Mouse (Mus musculus) forebrain, embryonic 16.5 days (tissue): ENCODE measurements around the gene Chrnb1. TPM values are rescaled to one million over a fixed set of nuclear protein-coding genes. Genes with fewer than 3 reads are reported as not detected.

Source experiments
- ATAC-seq: fragments of 200-750 bp; cut with Nextera tagmentation; 2 replicates; pipeline ENCODE4 v1.8.0; 2017; ENCODE audit warnings: mild to moderate bottlenecking, moderate library complexity
- H3K27ac ChIP-seq: fragments of 300-500 bp; sonication (generic); 2 replicates; pipeline ENCODE4 v1.5.1; 2014; ENCODE audit warnings: low read length, control low read depth
- H3K27me3 ChIP-seq: fragments of 300-500 bp; sonication (generic); replicated peaks from 2 replicates; pipeline ENCODE4 v1.6.1; 2014; ENCODE audit warnings: low read length; ENCODE audit not compliant: control insufficient read depth, insufficient read depth
- H3K36me3 ChIP-seq: fragments of 300-500 bp; sonication (generic); 2 replicates; pipeline ENCODE4 v1.6.1; 2014; ENCODE audit not compliant: control insufficient read depth, insufficient read depth
- H3K4me1 ChIP-seq: fragments of 300-500 bp; sonication (generic); replicated peaks from 2 replicates; pipeline ENCODE4 v1.6.1; 2014; ENCODE audit warnings: low read length; ENCODE audit not compliant: control insufficient read depth, insufficient read depth
- H3K4me2 ChIP-seq: fragments of 300-500 bp; sonication (generic); 2 replicates; pipeline ENCODE4 v1.6.1; 2014; ENCODE audit warnings: mild to moderate bottlenecking, low read length, control low read depth
- H3K4me3 ChIP-seq: fragments of 300-500 bp; sonication (generic); replicated peaks from 2 replicates; pipeline ENCODE4 v1.5.1; 2014; ENCODE audit warnings: mild to moderate bottlenecking, low read length, control low read depth
- H3K9ac ChIP-seq: fragments of 300-500 bp; sonication (generic); replicated peaks from 2 replicates; pipeline ENCODE4 v1.6.1; 2014; ENCODE audit warnings: low read depth, low read length, control low read depth
- H3K9me3 ChIP-seq: fragments of 300-500 bp; sonication (generic); 2 replicates; pipeline ENCODE4 v1.6.1; 2016; ENCODE audit warnings: low read length; ENCODE audit not compliant: control insufficient read depth
- WGBS: fragments of 180-500 bp; shearing (Covaris S2); extraction: QIAGEN DNeasy Blood & Tissue Kit; methylation state at CpG from one replicate; pipeline ENCODE4 v1.1.7; 2014; 5-methylcytosine and 5-hydroxymethylcytosine counted together
- polyA plus RNA-seq: library from polyadenylated mRNA; unstranded; fragments of >200 nt; fragmentation: Nextera tagmentation; extraction: Ambion mirVana; gene quantifications from 2 replicates; pipeline ENCODE4 v1.2.1, GENCODE M21; 2015

The Chrnb1 gene
- polyA plus RNA-seq, 1 experiment from 2014 or later: 1.2 TPM

DNA sequence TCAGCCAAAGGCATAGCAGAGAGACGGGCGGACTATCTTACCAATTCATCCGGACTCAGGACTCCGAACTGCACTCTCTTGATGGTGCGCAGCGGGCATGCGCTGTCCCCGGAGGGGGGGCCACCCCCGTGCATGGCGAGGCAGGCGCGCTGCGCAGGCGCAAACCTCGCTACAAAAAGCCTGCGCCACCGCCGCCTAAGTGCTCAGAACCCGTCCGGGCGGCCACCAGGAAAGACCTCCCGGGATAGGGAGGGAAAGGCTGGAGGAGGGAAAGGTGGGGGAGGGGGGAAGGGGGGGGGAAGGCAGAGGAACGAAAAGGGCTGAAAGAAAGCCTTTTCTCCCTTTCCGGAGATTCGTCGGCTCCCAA is 37.7 kb downstream of the Chrnb1 start:
- peak overlapping the region; percentile 48 for H3K4me3 ChIP-seq
- peaks cover 43% of the 10 kb centered on the region for H3K4me1 ChIP-seq
- H3K27me3 ChIP-seq: no peaks in the 10 kb centered on the region
- H3K36me3 ChIP-seq: no peaks in the 10 kb centered on the region
- H3K9ac ChIP-seq: peak overlapping the region; percentile 77
- H3K4me2 ChIP-seq: peak overlapping the region; percentile 57
- ATAC-seq: peak; percentile 84
- no peaks in the 10 kb centered on the region for H3K9me3 ChIP-seq
- H3K27ac ChIP-seq: peak overlapping the region; percentile 99
- WGBS: 0% methylated on average over 26 of the region's 26 CpGs

DNA sequence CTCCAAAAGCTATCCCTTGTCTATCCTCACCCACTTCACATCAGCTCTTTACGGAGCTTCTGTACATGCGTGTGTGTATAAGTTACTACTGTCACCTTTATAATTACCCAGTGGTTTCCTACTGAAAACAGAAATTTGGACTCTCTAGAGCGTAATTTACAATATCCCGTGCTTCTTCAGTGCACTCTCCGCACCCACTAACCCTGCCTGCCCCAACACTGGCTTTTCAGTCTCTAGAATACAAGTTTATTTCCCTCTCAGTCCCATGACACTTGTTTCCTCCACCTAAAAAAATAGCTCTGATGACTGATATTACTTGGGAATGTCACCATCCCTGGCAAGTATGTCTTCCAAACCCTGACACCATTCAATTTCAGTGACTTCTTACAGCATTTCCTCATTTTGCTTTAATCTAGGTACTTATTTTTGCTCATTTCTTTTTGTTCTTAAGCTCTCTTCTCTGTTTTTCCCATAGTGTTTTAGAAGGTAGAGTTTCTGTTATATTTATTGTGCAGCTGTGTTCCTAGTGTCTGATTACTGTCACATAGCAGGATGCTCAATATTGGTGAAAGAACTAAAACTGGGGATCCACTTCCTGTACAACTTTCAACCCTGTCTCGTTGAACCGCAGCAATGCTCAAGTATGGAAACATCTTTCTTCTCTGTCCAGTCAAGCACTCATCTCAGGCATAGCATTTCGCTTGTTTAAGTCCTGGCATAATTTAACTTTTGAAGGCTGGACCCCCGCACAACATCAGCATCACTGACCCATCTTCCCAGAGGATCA is 38.2 kb downstream of the Chrnb1 start:
- 44% methylated on average over 9 of the region's 9 CpGs for WGBS
- no peak for ATAC-seq
- peaks cover 48% of the 10 kb centered on the region for H3K4me1 ChIP-seq

DNA sequence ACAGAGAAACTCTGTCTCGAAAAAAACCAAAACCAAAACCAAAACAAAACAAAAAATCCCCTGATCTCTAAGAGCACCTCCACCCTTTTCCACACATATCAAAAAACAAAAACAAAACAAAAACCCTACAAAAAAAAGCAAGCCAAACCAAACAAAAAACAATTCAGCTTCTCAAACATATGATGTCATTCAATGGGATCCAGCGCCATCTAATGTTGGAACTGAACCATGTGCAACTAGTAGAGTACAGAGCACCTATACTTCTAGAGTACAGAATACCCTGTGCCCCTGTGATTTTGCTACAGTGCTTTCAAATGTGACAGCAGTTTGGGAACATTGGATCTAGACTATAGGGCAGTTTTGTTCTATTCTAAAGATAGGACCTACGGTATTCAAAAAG is 41.0 kb downstream of the Chrnb1 start:
- H3K4me3 ChIP-seq: no peak overlapping the region
- H3K4me2 ChIP-seq: peak overlapping the region; percentile 32
- peaks cover 39% of the 10 kb centered on the region for H3K4me1 ChIP-seq
- no peak for ATAC-seq
- WGBS: 36% methylated on average over 3 of the region's 3 CpGs
- H3K27ac ChIP-seq: no peak overlapping the region
- no peaks in the 10 kb centered on the region for H3K9me3 ChIP-seq
- H3K36me3 ChIP-seq: no peaks in the 10 kb centered on the region
- no peak overlapping the region for H3K9ac ChIP-seq
- H3K27me3 ChIP-seq: no peaks in the 10 kb centered on the region

More for the DNA sequence above, 38.2 kb downstream of the Chrnb1 start:
- Histone ChIP-seq H3K4me3 (peak overlapping the region; percentile 48), H3K27ac (peak overlapping the region; percentile 99), H3K36me3 (no peaks in the 10 kb centered on the region), H3K9me3 (no peaks in the 10 kb centered on the region), H3K4me2 (peak overlapping the region; percentile 57), H3K27me3 (no peaks in the 10 kb centered on the region), H3K9ac (peak overlapping the region; percentile 77)

DNA sequence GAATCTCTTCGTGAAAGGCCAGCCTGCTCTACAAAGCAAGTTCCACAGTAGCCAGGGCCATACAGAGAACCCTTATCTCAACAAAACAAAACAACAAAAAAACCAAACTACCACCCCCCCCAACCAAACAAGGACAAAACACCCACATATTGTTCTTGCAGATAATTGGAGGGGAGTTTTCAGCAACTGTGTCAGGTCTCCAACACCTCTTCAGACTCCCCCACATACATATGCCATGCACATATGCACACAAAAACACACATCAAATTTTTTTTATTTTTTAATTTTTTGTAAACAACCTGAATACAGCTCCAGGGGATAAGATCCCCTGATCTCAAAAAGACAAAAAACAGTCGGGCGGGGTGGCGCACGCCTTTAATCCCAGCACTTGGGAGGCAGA is 41.5 kb downstream of the Chrnb1 start:
- H3K36me3 ChIP-seq: no peaks in the 10 kb centered on the region
- no peak overlapping the region for H3K9ac ChIP-seq
- H3K4me1 ChIP-seq: peaks cover 36% of the 10 kb centered on the region
- H3K9me3 ChIP-seq: no peaks in the 10 kb centered on the region
- no peak overlapping the region for H3K27ac ChIP-seq
- no peak for ATAC-seq
- WGBS: 78% methylated on average over 5 of the region's 5 CpGs
- peak overlapping the region; percentile 32 for H3K4me2 ChIP-seq
- H3K4me3 ChIP-seq: no peak overlapping the region
- H3K27me3 ChIP-seq: no peaks in the 10 kb centered on the region

DNA sequence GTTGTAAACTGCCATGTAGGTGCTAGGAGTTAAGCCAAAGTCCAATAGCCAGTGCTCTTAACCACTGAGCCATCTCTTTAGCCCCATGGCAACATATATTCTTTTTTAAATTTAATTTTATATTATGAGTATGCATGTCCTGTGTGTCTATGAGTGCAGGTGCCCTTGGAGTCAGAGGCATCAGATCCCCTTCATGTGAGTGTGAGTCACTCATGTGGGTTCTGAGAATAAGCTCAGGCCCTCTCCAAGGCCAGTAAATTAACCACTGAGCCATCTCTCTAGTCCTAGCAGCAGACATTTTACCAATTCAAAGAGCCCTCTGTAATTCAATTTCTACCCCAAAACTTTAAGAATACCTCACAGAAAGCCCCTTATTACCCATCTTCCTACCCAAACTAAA is 43.1 kb downstream of the Chrnb1 start:
- Histone ChIP-seq H3K9me3 (no peaks in the 10 kb centered on the region), H3K4me2 (no peak overlapping the region), H3K27me3 (no peaks in the 10 kb centered on the region), H3K4me1 (peaks cover 36% of the 10 kb centered on the region), H3K9ac (no peak overlapping the region), H3K4me3 (no peak overlapping the region), H3K36me3 (no peaks in the 10 kb centered on the region), H3K27ac (no peak overlapping the region)
- ATAC-seq: no peak

DNA sequence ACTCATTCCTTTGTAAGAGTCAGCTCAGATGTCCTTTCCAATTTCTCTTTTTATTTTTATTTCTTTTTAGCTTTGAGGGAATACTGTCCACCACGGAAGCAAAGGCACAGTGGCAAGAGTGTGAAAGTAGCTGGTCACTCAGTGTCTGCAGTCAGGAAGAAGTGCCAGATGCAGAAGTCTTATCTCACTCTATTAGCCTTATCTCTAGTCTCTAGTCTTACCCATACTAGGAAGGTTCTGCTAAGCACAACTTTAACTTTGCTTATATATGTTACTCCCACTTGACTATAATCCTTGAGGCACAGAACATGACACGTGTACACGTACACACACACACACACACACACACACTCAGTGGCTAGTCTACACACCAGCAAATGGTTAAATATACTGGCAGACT is 44.1 kb downstream of the Chrnb1 start:
- H3K9ac ChIP-seq: no peak overlapping the region
- H3K9me3 ChIP-seq: no peaks in the 10 kb centered on the region
- no peak overlapping the region for H3K27ac ChIP-seq
- H3K4me3 ChIP-seq: no peak overlapping the region
- H3K4me2 ChIP-seq: no peak overlapping the region
- peaks cover 29% of the 10 kb centered on the region for H3K4me1 ChIP-seq
- 82% methylated on average over 3 of the region's 3 CpGs for WGBS
- ATAC-seq: no peak
- H3K27me3 ChIP-seq: no peaks in the 10 kb centered on the region
- H3K36me3 ChIP-seq: peaks cover 4% of the 10 kb centered on the region

Other genes starting within 250 kb of the Chrnb1 start
- 3.5 and 3.7 TPM in 2 replicates for gene Dnah2, start 246.8 kb downstream of the Chrnb1 start, polyA plus RNA-seq
- gene Efnb3, start 235.7 kb downstream of the Chrnb1 start, polyA plus RNA-seq: 95.7 and 123 TPM in 2 replicates
- 27.3 and 28.6 TPM in 2 replicates for gene Wrap53, start 215.7 kb downstream of the Chrnb1 start, polyA plus RNA-seq
- gene Trp53, start 215.6 kb downstream of the Chrnb1 start, polyA plus RNA-seq: 103 and 109 TPM in 2 replicates
- 30.2 and 33.8 TPM in 2 replicates for gene Atp1b2, start 190.0 kb downstream of the Chrnb1 start, polyA plus RNA-seq
- gene Shbg, start 178.0 kb downstream of the Chrnb1 start, polyA plus RNA-seq: not detected in 2 replicates
- gene Sat2, start 173.9 kb downstream of the Chrnb1 start, polyA plus RNA-seq: 17.3 and 23.8 TPM in 2 replicates
- 37.1 and 47.7 TPM in 2 replicates for gene Fxr2, start 163.0 kb downstream of the Chrnb1 start, polyA plus RNA-seq
- not detected in 2 replicates for gene Sox15, start 140.6 kb downstream of the Chrnb1 start, polyA plus RNA-seq
- 82.1 and 90.4 TPM in 2 replicates for gene Mpdu1, start 133.3 kb downstream of the Chrnb1 start, polyA plus RNA-seq
- 6.4 and 7.8 TPM in 2 replicates for gene Cd68, start 129.8 kb downstream of the Chrnb1 start, polyA plus RNA-seq
- 563 and 599 TPM in 2 replicates for gene Eif4a1, start 123.5 kb downstream of the Chrnb1 start, polyA plus RNA-seq
- gene Senp3, start 113.9 kb downstream of the Chrnb1 start, polyA plus RNA-seq: 97.0 and 115 TPM in 2 replicates
- 0.34 and 0.46 TPM in 2 replicates for gene Tnfsf13, start 110.2 kb downstream of the Chrnb1 start, polyA plus RNA-seq
- gene Tnfsf12, start 100.1 kb downstream of the Chrnb1 start, polyA plus RNA-seq: 1.1 and 1.2 TPM in 2 replicates
- 0.81 and 1.2 TPM in 2 replicates for gene Tnfsfm13, start 99.8 kb downstream of the Chrnb1 start, polyA plus RNA-seq
- 16.4 and 18.1 TPM in 2 replicates for gene Polr2a, start 37.3 kb downstream of the Chrnb1 start, polyA plus RNA-seq
- gene Slc35g3, start 34.0 kb downstream of the Chrnb1 start, polyA plus RNA-seq: 0.16 and 0.18 TPM in 2 replicates
- 3.3 and 3.6 TPM in 2 replicates for gene Zbtb4, start 30.0 kb downstream of the Chrnb1 start, polyA plus RNA-seq
- 5.2 and 5.9 TPM in 2 replicates for gene Fgf11, start 5.9 kb upstream of the Chrnb1 start, polyA plus RNA-seq
- gene Tmem102, start 9.7 kb upstream of the Chrnb1 start, polyA plus RNA-seq: 0.45 and 0.77 TPM in 2 replicates
- not detected in 2 replicates for gene Gm39566, start 19.4 kb upstream of the Chrnb1 start, polyA plus RNA-seq
- gene Spem2, start 22.5 kb upstream of the Chrnb1 start, polyA plus RNA-seq: not detected in 2 replicates
- gene Spem1, start 26.2 kb upstream of the Chrnb1 start, polyA plus RNA-seq: 0.72 and 0.75 TPM in 2 replicates
- 18.7 and 22.8 TPM in 2 replicates for gene Nlgn2, start 41.8 kb upstream of the Chrnb1 start, polyA plus RNA-seq
- 254 and 272 TPM in 2 replicates for gene Tmem256, start 42.6 kb upstream of the Chrnb1 start, polyA plus RNA-seq
- 55.0 and 57.7 TPM in 2 replicates for gene Plscr3, start 50.4 kb upstream of the Chrnb1 start, polyA plus RNA-seq
- 0.29 and 0.39 TPM in 2 replicates for gene Tnk1, start 62.8 kb upstream of the Chrnb1 start, polyA plus RNA-seq
- not detected in 2 replicates for gene Tmem95, start 82.1 kb upstream of the Chrnb1 start, polyA plus RNA-seq
- 1.3 and 1.9 TPM in 2 replicates for gene Kctd11, start 85.5 kb upstream of the Chrnb1 start, polyA plus RNA-seq
- 0.48 and 0.49 TPM in 2 replicates for gene Acap1, start 99.6 kb upstream of the Chrnb1 start, polyA plus RNA-seq
- 16.4 and 18.5 TPM in 2 replicates for gene 2810408A11Rik, start 105.0 kb upstream of the Chrnb1 start, polyA plus RNA-seq
- gene Neurl4, start 105.1 kb upstream of the Chrnb1 start, polyA plus RNA-seq: 19.0 and 21.5 TPM in 2 replicates
- gene Gps2, start 117.9 kb upstream of the Chrnb1 start, polyA plus RNA-seq: 81.2 and 91.8 TPM in 2 replicates
- 1,142 and 1,181 TPM in 2 replicates for gene Eif5a, start 126.0 kb upstream of the Chrnb1 start, polyA plus RNA-seq
- 3.3 and 3.4 TPM in 2 replicates for gene Ybx2, start 139.9 kb upstream of the Chrnb1 start, polyA plus RNA-seq
- 6.6 and 6.7 TPM in 2 replicates for gene Slc2a4, start 152.2 kb upstream of the Chrnb1 start, polyA plus RNA-seq
- 0.84 TPM in 1 of 2 replicates, not detected in the other for gene Cldn7, start 168.8 kb upstream of the Chrnb1 start, polyA plus RNA-seq
- gene Ctdnep1, start 185.2 kb upstream of the Chrnb1 start, polyA plus RNA-seq: 19.0 and 24.6 TPM in 2 replicates
- 166 and 167 TPM in 2 replicates for gene Elp5, start 186.6 kb upstream of the Chrnb1 start, polyA plus RNA-seq
- gene Gabarap, start 195.2 kb upstream of the Chrnb1 start, polyA plus RNA-seq: 563 and 565 TPM in 2 replicates
- gene Phf23, start 199.8 kb upstream of the Chrnb1 start, polyA plus RNA-seq: 63.7 and 66.8 TPM in 2 replicates
- 34.6 and 34.7 TPM in 2 replicates for gene Dvl2, start 204.7 kb upstream of the Chrnb1 start, polyA plus RNA-seq
- gene Acadvl, start 219.5 kb upstream of the Chrnb1 start, polyA plus RNA-seq: 60.2 and 60.6 TPM in 2 replicates
- 25.6 and 32.7 TPM in 2 replicates for gene Dlg4, start 221.0 kb upstream of the Chrnb1 start, polyA plus RNA-seq